Mouse (Mus musculus): ENCODE results near the gene Cux2. TPM values are rescaled to one million over a fixed set of nuclear protein-coding genes. Genes with fewer than 3 reads are reported as not detected.

The Cux2 gene
- polyA plus RNA-seq, 2 experiments, result 3.0 to 6.1 TPM

DNA sequence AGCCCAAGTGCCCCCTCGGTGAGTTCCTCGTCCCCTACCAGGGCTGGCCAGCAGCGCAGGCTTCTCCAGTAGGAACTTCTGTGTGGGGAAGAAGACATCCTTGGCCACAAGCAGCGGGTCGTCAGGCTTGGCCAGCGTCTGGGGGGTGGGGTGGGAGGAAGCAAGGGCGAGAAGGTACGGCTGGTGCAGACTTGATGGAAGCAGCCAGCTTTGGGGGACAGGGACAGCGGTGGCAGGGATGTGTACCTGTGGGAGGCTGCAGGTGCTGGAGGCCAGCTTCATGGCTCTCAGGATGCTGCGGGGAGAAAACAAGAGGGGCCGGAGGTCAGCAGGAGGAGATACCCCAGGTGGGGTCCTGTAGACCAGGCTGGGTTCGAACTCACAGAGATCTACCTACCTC lies 174.9 kb downstream of the Cux2 start:
- no peak for TF ChIP-seq POLR2A (IDR thresholded peaks at IDR 0.05; ENCODE audit: borderline replicate concordance, extremely low read depth, insufficient read depth, insufficient read length)
- Histone ChIP-seq H3K27ac (replicated peaks; ENCODE audit: low read depth, low read length) (no peak overlapping the region), H3K9ac (ENCODE audit: low read depth, low read length, severe bottlenecking) (no peak overlapping the region), H3K27me3 (ENCODE audit: control insufficient read depth, insufficient read depth, low read length) (no peaks in the 10 kb centered on the region), H3K4me2 (replicated peaks; ENCODE audit: low read depth, low read length, severe bottlenecking) (no peak overlapping the region), H3K4me3 (replicated peaks; ENCODE audit: low read length) (no peak overlapping the region), H3K9me3 (ENCODE audit: control insufficient read depth, low read length) (no peaks in the 10 kb centered on the region), H3K36me3 (ENCODE audit: control insufficient read depth, insufficient read depth, low read length) (no peaks in the 10 kb centered on the region), H3K4me1 (ENCODE audit: control insufficient read depth, insufficient read depth, low read length) (no peaks in the 10 kb centered on the region)
- WGBS, result 88% methylated on average over 11 of the region's 12 CpGs
- ATAC-seq (ENCODE audit: low FRiP score, low read depth), result no peak
- DNase-seq (ENCODE audit: low spot score), result no peak

GRCm38 (mm10) chr5:121872158-121872557 lies 177.7 kb downstream of the Cux2 start:
- H3K4me3 ChIP-seq (replicated peaks; ENCODE audit: low read length), result no peak overlapping the region
- H3K9ac ChIP-seq (ENCODE audit: low read depth, low read length, severe bottlenecking), result no peak overlapping the region
- H3K4me2 ChIP-seq (replicated peaks; ENCODE audit: low read depth, low read length, severe bottlenecking), result no peak overlapping the region
- no peaks in the 10 kb centered on the region for H3K9me3 ChIP-seq (ENCODE audit: control insufficient read depth, low read length)
- TF ChIP-seq POLR2A (IDR thresholded peaks at IDR 0.05; ENCODE audit: borderline replicate concordance, extremely low read depth, insufficient read depth, insufficient read length), result no peak
- DNase-seq (ENCODE audit: low spot score), result peak; percentile 72
- no peaks in the 10 kb centered on the region for H3K36me3 ChIP-seq (ENCODE audit: control insufficient read depth, insufficient read depth, low read length)
- 3% methylated on average over 4 of the region's 4 CpGs for WGBS
- no peaks in the 10 kb centered on the region for H3K4me1 ChIP-seq (ENCODE audit: control insufficient read depth, insufficient read depth, low read length)
- H3K27me3 ChIP-seq (ENCODE audit: control insufficient read depth, insufficient read depth, low read length), result no peaks in the 10 kb centered on the region
- H3K27ac ChIP-seq (replicated peaks; ENCODE audit: low read depth, low read length), result no peak overlapping the region
- ATAC-seq (ENCODE audit: low FRiP score, low read depth), result no peak

DNA sequence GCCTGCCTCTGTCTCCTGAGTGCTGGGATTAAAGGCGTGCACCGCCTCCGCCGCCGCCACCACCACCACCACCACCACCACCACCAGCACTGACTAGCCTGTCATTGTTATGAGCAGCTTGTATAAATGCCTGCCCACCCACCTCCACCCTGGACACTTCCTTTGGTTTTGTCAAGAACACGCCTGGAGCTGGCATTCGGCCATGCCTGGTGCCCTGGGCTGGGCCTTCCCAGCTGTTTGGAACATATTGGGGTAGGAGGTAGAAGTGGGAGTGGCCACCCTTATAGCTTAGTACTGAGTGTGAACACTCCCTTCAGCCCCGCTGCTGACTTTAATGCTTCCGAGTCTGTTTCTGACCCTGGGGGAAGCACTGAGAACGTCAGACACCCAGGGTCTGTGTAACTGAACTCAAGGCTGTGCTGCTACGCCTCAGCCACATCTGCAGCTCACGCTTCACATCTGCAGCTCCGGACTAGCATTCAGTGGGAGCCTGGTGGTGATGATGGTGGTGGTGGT lies 178.3 kb downstream of the Cux2 start:
- DNase-seq (ENCODE audit: low spot score) (no peak), ATAC-seq (ENCODE audit: low FRiP score, low read depth) (no peak)
- Histone ChIP-seq H3K36me3 (ENCODE audit: control insufficient read depth, insufficient read depth, low read length) (no peaks in the 10 kb centered on the region), H3K9ac (ENCODE audit: low read depth, low read length, severe bottlenecking) (no peak overlapping the region), H3K27ac (replicated peaks; ENCODE audit: low read depth, low read length) (no peak overlapping the region), H3K4me1 (ENCODE audit: control insufficient read depth, insufficient read depth, low read length) (no peaks in the 10 kb centered on the region), H3K9me3 (ENCODE audit: control insufficient read depth, low read length) (no peaks in the 10 kb centered on the region), H3K27me3 (ENCODE audit: control insufficient read depth, insufficient read depth, low read length) (no peaks in the 10 kb centered on the region), H3K4me2 (replicated peaks; ENCODE audit: low read depth, low read length, severe bottlenecking) (no peak overlapping the region), H3K4me3 (replicated peaks; ENCODE audit: low read length) (no peak overlapping the region)
- TF ChIP-seq POLR2A (IDR thresholded peaks at IDR 0.05; ENCODE audit: borderline replicate concordance, extremely low read depth, insufficient read depth, insufficient read length), result no peak
- WGBS, result 81% methylated on average over 13 of the region's 13 CpGs

- no peaks in the 10 kb centered on the region for H3K36me3 ChIP-seq (ENCODE audit: control insufficient read depth, insufficient read depth, low read length)
- no peak for TF ChIP-seq POLR2A (IDR thresholded peaks at IDR 0.05; ENCODE audit: borderline replicate concordance, extremely low read depth, insufficient read depth, insufficient read length)
- 71% methylated on average over 6 of the region's 6 CpGs for WGBS
- H3K27me3 ChIP-seq (ENCODE audit: control insufficient read depth, insufficient read depth, low read length), result no peaks in the 10 kb centered on the region
- H3K4me1 ChIP-seq (ENCODE audit: control insufficient read depth, insufficient read depth, low read length), result no peaks in the 10 kb centered on the region
- ATAC-seq (ENCODE audit: low FRiP score, low read depth) (no peak), DNase-seq (ENCODE audit: low spot score) (no peak)
- no peak overlapping the region for H3K27ac ChIP-seq (replicated peaks; ENCODE audit: low read depth, low read length)
- H3K9ac ChIP-seq (ENCODE audit: low read depth, low read length, severe bottlenecking), result no peak overlapping the region
- no peak overlapping the region for H3K4me3 ChIP-seq (replicated peaks; ENCODE audit: low read length)
- no peaks in the 10 kb centered on the region for H3K9me3 ChIP-seq (ENCODE audit: control insufficient read depth, low read length)
- no peak overlapping the region for H3K4me2 ChIP-seq (replicated peaks; ENCODE audit: low read depth, low read length, severe bottlenecking)
Observed at GRCm38 (mm10) chr5:121870832-121871231, 179.1 kb downstream of the Cux2 start.

GRCm38 (mm10) chr5:121867963-121868362 lies 181.9 kb downstream of the Cux2 start:
- 58% methylated on average over 5 of the region's 5 CpGs for WGBS
- Histone ChIP-seq H3K4me3 (replicated peaks; ENCODE audit: low read length) (no peak overlapping the region), H3K9me3 (ENCODE audit: control insufficient read depth, low read length) (no peaks in the 10 kb centered on the region), H3K9ac (ENCODE audit: low read depth, low read length, severe bottlenecking) (no peak overlapping the region), H3K36me3 (ENCODE audit: control insufficient read depth, insufficient read depth, low read length) (no peaks in the 10 kb centered on the region), H3K4me1 (ENCODE audit: control insufficient read depth, insufficient read depth, low read length) (no peaks in the 10 kb centered on the region), H3K27ac (replicated peaks; ENCODE audit: low read depth, low read length) (no peak overlapping the region), H3K27me3 (ENCODE audit: control insufficient read depth, insufficient read depth, low read length) (no peaks in the 10 kb centered on the region), H3K4me2 (replicated peaks; ENCODE audit: low read depth, low read length, severe bottlenecking) (no peak overlapping the region)
- ATAC-seq (ENCODE audit: low FRiP score, low read depth) (no peak), DNase-seq (ENCODE audit: low spot score) (no peak)
- TF ChIP-seq POLR2A (IDR thresholded peaks at IDR 0.05; ENCODE audit: borderline replicate concordance, extremely low read depth, insufficient read depth, insufficient read length), result no peak

DNA sequence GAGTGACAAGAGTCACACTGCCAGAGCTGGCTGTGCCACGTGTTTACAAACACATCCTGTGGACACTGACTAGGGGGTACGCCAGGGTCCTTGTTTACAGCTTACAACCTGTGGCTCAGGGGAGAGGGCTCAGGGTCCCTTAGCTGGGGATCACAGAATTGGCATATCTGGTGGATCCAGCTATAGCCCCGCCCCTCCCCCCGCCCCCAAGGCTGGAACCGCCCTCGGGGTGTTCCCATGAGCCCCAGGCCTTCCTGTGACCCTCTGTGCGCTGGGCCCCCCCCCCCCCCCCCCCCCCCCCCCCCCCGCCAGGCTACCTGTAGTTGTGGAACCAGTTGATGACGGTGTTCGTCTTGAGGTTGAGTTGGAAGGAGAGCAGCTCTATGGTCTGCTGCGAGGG lies 185.6 kb downstream of the Cux2 start:
- no peak for DNase-seq (ENCODE audit: low spot score)
- no peak for TF ChIP-seq POLR2A (IDR thresholded peaks at IDR 0.05; ENCODE audit: borderline replicate concordance, extremely low read depth, insufficient read depth, insufficient read length)
- Histone ChIP-seq H3K9me3 (ENCODE audit: control insufficient read depth, low read length) (0 out of 2 replicates have a peak, but pooled peaks cover 7% of the 10 kb centered on the region), H3K4me1 (ENCODE audit: control insufficient read depth, insufficient read depth, low read length) (no peaks in the 10 kb centered on the region), H3K36me3 (ENCODE audit: control insufficient read depth, insufficient read depth, low read length) (peaks cover 3% of the 10 kb centered on the region; the same call in 1 of the 2 replicates), H3K4me3 (replicated peaks; ENCODE audit: low read length) (no peak overlapping the region), H3K27me3 (ENCODE audit: control insufficient read depth, insufficient read depth, low read length) (no peaks in the 10 kb centered on the region), H3K27ac (replicated peaks; ENCODE audit: low read depth, low read length) (no peak overlapping the region), H3K4me2 (replicated peaks; ENCODE audit: low read depth, low read length, severe bottlenecking) (peak overlapping the region; percentile 26; the same call in 1 of the 2 replicates), H3K9ac (ENCODE audit: low read depth, low read length, severe bottlenecking) (no peak overlapping the region)
- ATAC-seq (ENCODE audit: low FRiP score, low read depth), result no peak
- WGBS, result 11% methylated on average over 8 of the region's 11 CpGs
